Mouse (Mus musculus) hindlimb bud, embryonic 11.5 days (tissue): Measurements from ENCODE around the gene Muc5ac.

Experiments
- DNase-seq: peaks from one replicate; pipeline ENCODE4 v3.0.0-alpha.2; 2012; ENCODE audit warnings: low read depth, low spot score; ENCODE audit errors: extremely low spot score

Muc5ac gene

GRCm38 (mm10) chr7:141824398-141824797 is 35.6 kb downstream of the Muc5ac start:
- no peak for DNase-seq

- no peak for DNase-seq
Observed at GRCm38 (mm10) chr7:141835941-141836340, 47.2 kb downstream of the Muc5ac start.

GRCm38 (mm10) chr7:141836423-141836822 is 47.7 kb downstream of the Muc5ac start:
- no peak for DNase-seq

GRCm38 (mm10) chr7:141838779-141839178 is 50.0 kb downstream of the Muc5ac start, which contains the start of gene Muc5b:
Gene Muc5b (plus strand): TSS chr7:141839070.
- no peak for DNase-seq

GRCm38 (mm10) chr7:141840354-141840753 is 51.6 kb downstream of the Muc5ac start:
- no peak for DNase-seq

- no peak for DNase-seq
Observed at GRCm38 (mm10) chr7:141861046-141861445, 72.3 kb downstream of the Muc5ac start.
